Mouse (Mus musculus) bone marrow, adult 2 months (tissue): ENCODE data around the gene Hecw1. TPM values are rescaled to one million over a fixed set of nuclear protein-coding genes. Genes with fewer than 3 reads are reported as not detected.

Experiments
- H3K27ac ChIP-seq: fragments of 200-500 bp; 2 replicates; pipeline ENCODE4 v1.5.1; 2012; ENCODE audit warnings: low read depth, mild to moderate bottlenecking, control low read depth, inconsistent platforms, low read length; ENCODE audit not compliant: control insufficient read depth, poor library complexity, insufficient read depth
- H3K4me1 ChIP-seq: fragments of 200-500 bp; 2 replicates; pipeline ENCODE4 v1.6.1; 2011; ENCODE audit warnings: low read length; ENCODE audit not compliant: control insufficient read depth, insufficient read depth
- H3K4me3 ChIP-seq: fragments of 200-500 bp; replicated peaks from 2 replicates; pipeline ENCODE3; 2011; ENCODE audit warnings: mild to moderate bottlenecking, low read depth, low read length, control low read depth; ENCODE audit not compliant: control insufficient read depth
- CTCF ChIP-seq: fragments of 200-500 bp; IDR thresholded peaks from 2 replicates; pipeline ENCODE4 v1.5.1; 2011; ENCODE audit warnings: low read length, control low read depth; ENCODE audit not compliant: control insufficient read depth, insufficient read depth
- POLR2A ChIP-seq: fragments of 200-500 bp; IDR thresholded peaks from 2 replicates; pipeline ENCODE4 v1.6.1; 2011; ENCODE audit warnings: low read depth, mild to moderate bottlenecking, control low read depth, low read length, borderline replicate concordance; ENCODE audit not compliant: control insufficient read depth
- WGBS: fragments of 180-500 bp; shearing (Covaris S2); methylation state at CpG from one replicate; pipeline ENCODE4 v1.1.7; 2018; 5-methylcytosine and 5-hydroxymethylcytosine counted together
- polyA plus RNA-seq: library from polyadenylated mRNA; stranded (reverse); fragments of >200 nt; gene quantifications from 2 replicates; pipeline ENCODE4 v1.2.4, GENCODE M21; 2011; ENCODE audit warnings: low replicate concordance; ENCODE audit not compliant: missing spikeins, insufficient read depth, insufficient read length

Gene Hecw1
- polyA plus RNA-seq, result not detected in 2 replicates

DNA sequence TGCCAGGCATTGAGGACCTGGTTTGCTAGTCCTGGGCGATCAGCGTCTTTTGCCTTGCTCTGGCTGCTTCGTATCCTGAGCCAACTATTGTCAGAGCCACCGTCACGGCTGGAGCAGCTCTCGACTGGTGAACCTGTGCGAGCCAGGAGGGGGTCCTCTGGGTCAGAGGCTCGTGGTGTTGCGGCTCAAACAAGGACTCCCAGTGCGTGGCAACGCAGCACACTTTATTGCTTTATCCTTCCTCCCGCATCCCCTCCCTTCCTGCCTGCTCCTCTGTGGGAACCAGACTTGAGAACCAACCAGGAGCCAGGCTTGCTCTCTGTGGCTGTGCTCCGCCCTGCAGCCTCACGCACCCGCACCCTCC is at the start of gene Hecw1:
Hecw1 (minus strand) TSS at position 323 of the 364 bp plus-strand sequence.
- Histone ChIP-seq H3K4me1 (no peaks in the 10 kb centered on the region; the same call in 1 of the 2 replicates), H3K4me3 (no peak within 1 kb of the TSS), H3K27ac (no peak within 1 kb of the TSS)
- no peak for TF ChIP-seq CTCF
- TF ChIP-seq POLR2A, result no peak
- WGBS, result 6% methylated on average over 15 of the region's 15 CpGs

DNA sequence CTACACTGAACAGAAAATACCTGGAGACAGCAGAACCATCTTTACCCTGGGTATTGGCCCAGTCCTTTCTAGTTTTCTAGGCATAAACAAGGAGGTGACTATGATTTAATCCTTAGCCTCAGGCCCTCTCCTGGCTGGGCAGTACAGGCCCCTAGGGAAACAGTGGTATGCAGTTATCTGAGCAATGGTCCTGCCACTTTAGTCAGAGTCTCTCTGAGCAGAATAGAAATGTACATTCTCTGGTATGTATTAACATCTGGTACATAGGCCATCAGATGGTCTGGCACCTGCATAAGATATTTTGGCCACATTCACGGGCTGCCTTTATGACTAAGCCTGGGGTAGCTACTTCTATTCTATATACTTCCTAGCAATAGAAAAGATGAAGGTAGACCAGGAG is 38.3 kb upstream of the Hecw1 start:
- Histone ChIP-seq H3K4me3 (no peak overlapping the region), H3K4me1 (no peaks in the 10 kb centered on the region), H3K27ac (no peak overlapping the region)
- no peak for TF ChIP-seq POLR2A
- 82% methylated on average over 1 of the region's 1 CpGs for WGBS

DNA sequence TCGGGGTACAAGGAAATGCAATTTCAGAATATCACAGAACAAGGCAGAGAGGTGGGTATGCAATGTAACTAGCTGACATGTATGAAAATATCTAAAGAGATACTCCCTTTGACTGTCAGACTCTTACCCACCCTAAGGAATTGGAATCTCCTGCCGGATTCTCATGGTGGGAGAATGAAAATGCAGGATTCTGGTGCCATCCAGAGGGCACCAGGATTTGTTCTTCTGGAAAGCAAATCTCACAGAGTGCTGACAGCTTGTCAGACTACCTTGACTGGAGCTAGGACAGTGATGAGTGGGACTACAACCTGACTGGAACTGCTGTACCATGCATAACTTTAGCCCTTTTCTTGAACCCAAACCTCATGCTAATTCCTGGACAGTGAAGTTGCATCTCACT is 29.6 kb upstream of the Hecw1 start:
- no peak overlapping the region for H3K27ac ChIP-seq
- no peaks in the 10 kb centered on the region for H3K4me1 ChIP-seq
- 65% methylated on average over 2 of the region's 2 CpGs for WGBS
- no peak overlapping the region for H3K4me3 ChIP-seq
- TF ChIP-seq POLR2A, result no peak
- TF ChIP-seq CTCF, result no peak

DNA sequence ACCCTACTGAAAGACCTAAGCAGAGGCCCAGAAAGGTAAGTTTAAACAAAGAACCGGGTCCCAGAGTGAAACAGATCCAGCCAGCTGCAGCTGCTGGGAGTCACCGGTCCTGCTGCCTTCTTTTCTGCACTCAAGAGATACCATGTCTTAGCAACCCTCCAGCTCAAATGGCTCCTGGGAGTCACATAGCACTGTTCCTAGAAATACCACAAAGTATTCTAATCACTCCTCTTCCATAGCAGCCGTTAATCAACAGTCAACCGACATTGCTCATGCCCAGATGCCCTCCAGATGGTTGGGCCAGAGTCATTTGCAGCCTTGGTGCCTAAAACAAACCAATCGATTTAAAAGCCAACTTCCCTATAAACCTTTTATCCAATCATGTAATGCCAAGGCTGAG is 19.8 kb upstream of the Hecw1 start:
- H3K4me1 ChIP-seq, result no peaks in the 10 kb centered on the region
- TF ChIP-seq POLR2A (no peak), CTCF (no peak)
- H3K4me3 ChIP-seq, result no peak overlapping the region
- WGBS, result 73% methylated on average over 5 of the region's 5 CpGs
- no peak overlapping the region for H3K27ac ChIP-seq

DNA sequence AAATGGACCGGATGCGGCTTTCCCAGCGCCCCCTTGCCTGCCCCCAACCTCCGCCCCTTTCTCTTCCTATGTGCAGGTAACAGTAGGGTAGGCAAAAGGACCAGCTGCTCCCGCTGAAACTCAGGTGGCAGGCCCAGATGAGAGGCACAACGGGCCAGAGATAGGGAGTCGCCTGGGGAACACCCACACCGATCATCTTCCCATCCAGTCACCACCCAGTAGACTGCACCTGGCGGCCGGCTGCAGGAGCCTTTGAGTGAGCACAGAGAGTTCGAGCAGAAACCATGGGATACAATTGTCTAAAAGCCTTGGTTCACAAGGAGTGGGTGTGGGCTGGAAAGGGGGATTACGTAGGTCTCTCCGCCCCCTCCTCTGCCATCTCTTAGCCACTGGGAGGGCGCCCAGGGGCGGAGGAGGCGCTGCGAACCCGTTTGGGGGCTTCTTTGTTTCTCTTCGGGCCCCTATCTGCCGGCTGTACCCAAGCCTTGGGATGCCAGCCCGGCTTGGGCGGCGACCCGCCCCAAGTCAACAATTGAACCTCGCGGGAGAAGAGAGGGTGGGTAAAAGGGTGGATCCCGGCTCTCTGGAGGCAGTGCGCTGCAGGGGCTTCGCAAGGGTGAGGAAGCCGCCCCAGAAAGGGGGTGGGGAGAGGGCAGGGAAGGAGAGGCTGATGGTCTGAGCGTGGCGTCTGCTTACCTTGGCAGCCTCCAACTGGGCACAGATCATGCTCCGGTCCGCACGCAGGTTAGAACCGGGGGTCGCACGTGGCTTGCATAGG is 711 bp downstream of the Hecw1 start:
- TF ChIP-seq POLR2A (no peak), CTCF (no peak)
- no peak overlapping the region for H3K4me3 ChIP-seq
- no peaks in the 10 kb centered on the region; the same call in 1 of the 2 replicates for H3K4me1 ChIP-seq
- H3K27ac ChIP-seq, result no peak overlapping the region
- WGBS, result 7% methylated on average over 38 of the region's 38 CpGs

DNA sequence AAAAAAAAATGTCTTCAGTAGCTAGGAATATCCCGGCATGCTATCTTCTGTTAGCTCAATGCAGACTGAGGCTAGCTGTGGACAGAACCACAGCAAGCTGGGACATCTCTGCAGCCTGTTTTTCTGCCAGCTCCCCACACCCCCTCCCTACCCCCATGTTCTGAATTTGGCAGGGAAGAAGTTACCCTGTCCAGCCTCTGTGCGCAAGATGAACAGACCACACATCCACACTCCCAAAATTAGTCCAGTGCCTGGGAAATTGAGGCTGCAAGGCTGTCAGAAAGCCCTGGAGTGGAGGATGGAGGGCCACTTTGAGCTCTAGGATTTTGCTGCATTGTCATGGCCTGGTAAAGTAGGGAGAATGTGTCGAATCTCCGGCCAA is 1.3 kb downstream of the Hecw1 start:
- WGBS, result 33% methylated on average over 4 of the region's 4 CpGs
- no peak overlapping the region for H3K27ac ChIP-seq
- no peak overlapping the region for H3K4me3 ChIP-seq
- no peaks in the 10 kb centered on the region; the same call in 1 of the 2 replicates for H3K4me1 ChIP-seq
- TF ChIP-seq POLR2A (no peak), CTCF (no peak)

DNA sequence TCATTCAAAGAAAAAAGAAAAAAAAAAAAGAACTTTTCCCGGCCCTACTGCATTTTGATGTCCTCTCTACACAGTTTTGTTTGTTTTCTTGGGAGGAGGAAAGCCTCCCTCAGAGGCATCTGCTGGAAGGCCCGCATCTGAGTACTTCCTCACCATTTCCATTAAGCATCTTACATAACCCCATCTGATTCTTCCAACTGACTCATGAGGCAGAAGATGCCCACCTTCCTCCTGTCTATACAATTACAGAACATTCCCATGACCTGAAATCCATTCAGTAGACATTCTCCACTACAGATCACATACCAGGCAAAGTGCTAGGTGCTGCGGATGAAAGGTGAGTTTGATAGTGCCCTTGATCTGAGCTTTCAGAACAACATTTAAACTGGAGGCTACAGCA is 3.4 kb downstream of the Hecw1 start:
- Histone ChIP-seq H3K4me1 (no peaks in the 10 kb centered on the region; the same call in 1 of the 2 replicates), H3K27ac (no peak overlapping the region), H3K4me3 (no peak overlapping the region)
- WGBS, result 68% methylated on average over 3 of the region's 3 CpGs
- TF ChIP-seq CTCF, result no peak
- TF ChIP-seq POLR2A, result no peak

DNA sequence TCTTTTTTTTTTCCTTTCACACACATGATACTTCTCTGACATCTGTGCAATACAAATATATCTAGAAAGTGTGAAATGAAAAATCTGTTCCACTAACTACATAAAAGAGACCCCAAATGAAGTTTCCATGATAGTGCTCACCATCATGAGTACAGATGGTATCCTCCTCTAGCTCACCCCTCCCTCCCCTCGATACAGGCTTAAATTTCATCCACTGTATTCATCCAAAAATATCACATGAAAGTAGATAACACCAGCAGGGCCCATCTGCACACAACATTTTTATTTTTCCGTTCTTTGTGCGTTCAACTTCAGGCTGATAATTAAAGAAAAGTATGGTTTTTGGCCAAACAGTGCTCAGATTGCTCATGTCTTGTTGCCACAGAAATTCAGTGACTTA is 5.5 kb downstream of the Hecw1 start:
- 73% methylated on average over 3 of the region's 3 CpGs for WGBS
- no peak overlapping the region for H3K4me3 ChIP-seq
- H3K4me1 ChIP-seq, result no peaks in the 10 kb centered on the region

DNA sequence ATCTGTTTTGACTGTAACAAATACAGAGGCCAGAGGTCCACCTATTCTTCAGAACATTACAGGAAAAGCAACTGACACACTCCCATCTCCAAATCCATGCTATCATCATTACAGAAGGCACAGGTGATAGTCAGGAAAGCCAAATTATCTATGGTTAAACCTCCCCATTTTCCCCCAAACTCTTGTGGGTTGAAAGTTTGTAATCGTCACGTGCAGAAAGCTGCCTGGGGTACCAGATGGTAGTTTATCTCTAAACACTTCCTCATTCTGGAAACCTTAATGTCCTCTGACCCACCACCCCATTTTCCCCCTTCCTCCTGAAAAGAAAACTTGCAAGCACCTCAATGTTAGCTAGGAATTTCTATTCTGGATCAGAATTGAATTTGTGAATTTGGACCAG is 7.9 kb downstream of the Hecw1 start:
- TF ChIP-seq POLR2A (no peak), CTCF (no peak)
- Histone ChIP-seq H3K27ac (no peak overlapping the region), H3K4me3 (no peak overlapping the region), H3K4me1 (no peaks in the 10 kb centered on the region)
- 43% methylated on average over 2 of the region's 2 CpGs for WGBS

More for the DNA sequence above, 5.5 kb downstream of the Hecw1 start:
- H3K27ac ChIP-seq, result no peak overlapping the region
- TF ChIP-seq CTCF, result no peak
- no peak for TF ChIP-seq POLR2A
